Mouse (Mus musculus) E14TG2a.4 (cell line): ENCODE results near the gene Mcts1.

Source experiments
- H3K27me3 ChIP-seq: 2 replicates; pipeline ENCODE4 v1.6.1; 2014; ENCODE audit warnings: low read length, control low read depth; ENCODE audit not compliant: insufficient read depth
- H3K36me3 ChIP-seq: 2 replicates; pipeline ENCODE4 v1.6.1; 2014; ENCODE audit warnings: low read length, control low read depth; ENCODE audit not compliant: insufficient read depth
- H3K4me1 ChIP-seq: replicated peaks from 2 replicates; pipeline ENCODE4 v1.6.1; 2014; ENCODE audit warnings: low read depth, low read length, control low read depth
- H3K4me3 ChIP-seq: replicated peaks from 2 replicates; pipeline ENCODE4 v1.5.1; 2014; ENCODE audit warnings: mild to moderate bottlenecking, low read length
- H3K9me3 ChIP-seq: 2 replicates; pipeline ENCODE4 v1.6.1; 2014; ENCODE audit warnings: low read length, control low read depth
- CTCF ChIP-seq: conservative IDR thresholded peaks from 2 replicates; pipeline ENCODE4 v1.5.1; 2014; ENCODE audit warnings: low read length
- NANOG ChIP-seq: IDR thresholded peaks from 2 replicates; pipeline ENCODE4 v1.6.1; 2014; ENCODE audit warnings: borderline replicate concordance, low read length, mixed read lengths
- POU5F1 ChIP-seq: IDR thresholded peaks from 2 replicates; pipeline ENCODE4 v1.6.1; 2014; ENCODE audit warnings: low read length, borderline replicate concordance

Mcts1 gene

GRCm38 (mm10) chrX:38583261-38583660 is 17.1 kb upstream of the Mcts1 start:
- Histone ChIP-seq H3K27me3 (no peaks in the 10 kb centered on the region), H3K4me3 (no peak overlapping the region), H3K4me1 (no peaks in the 10 kb centered on the region), H3K36me3 (no peaks in the 10 kb centered on the region), H3K9me3 (no peaks in the 10 kb centered on the region)
- TF ChIP-seq CTCF, result no peak
- TF ChIP-seq NANOG, result no peak
- TF ChIP-seq POU5F1, result no peak

GRCm38 (mm10) chrX:38589827-38590226 is 10.6 kb upstream of the Mcts1 start:
- Histone ChIP-seq H3K27me3 (no peaks in the 10 kb centered on the region), H3K4me3 (no peak overlapping the region), H3K36me3 (no peaks in the 10 kb centered on the region), H3K4me1 (peaks cover 21% of the 10 kb centered on the region), H3K9me3 (no peaks in the 10 kb centered on the region)
- no peak for TF ChIP-seq NANOG
- no peak for TF ChIP-seq CTCF
- TF ChIP-seq POU5F1, result no peak

GRCm38 (mm10) chrX:38591749-38592148 is 8.6 kb upstream of the Mcts1 start:
- Histone ChIP-seq H3K4me3 (no peak overlapping the region), H3K27me3 (no peaks in the 10 kb centered on the region), H3K36me3 (no peaks in the 10 kb centered on the region), H3K4me1 (peaks cover 21% of the 10 kb centered on the region), H3K9me3 (no peaks in the 10 kb centered on the region)
- TF ChIP-seq POU5F1 (no peak), CTCF (no peak), NANOG (no peak)

GRCm38 (mm10) chrX:38593180-38593889 is 7.0 kb upstream of the Mcts1 start:
- no peaks in the 10 kb centered on the region for H3K36me3 ChIP-seq
- H3K9me3 ChIP-seq, result no peaks in the 10 kb centered on the region
- H3K4me3 ChIP-seq, result no peak overlapping the region
- TF ChIP-seq NANOG, result no peak
- TF ChIP-seq POU5F1, result no peak
- TF ChIP-seq CTCF, result no peak
- H3K4me1 ChIP-seq, result peaks cover 21% of the 10 kb centered on the region
- H3K27me3 ChIP-seq, result no peaks in the 10 kb centered on the region

GRCm38 (mm10) chrX:38600995-38601369 is 604 bp downstream of the Mcts1 start:
- H3K36me3 ChIP-seq, result no peaks in the 10 kb centered on the region
- no peak for TF ChIP-seq CTCF
- TF ChIP-seq NANOG, result no peak
- no peak for TF ChIP-seq POU5F1
- H3K9me3 ChIP-seq, result no peaks in the 10 kb centered on the region
- 0 out of 2 replicates have a peak, but pooled peaks cover 2% of the 10 kb centered on the region for H3K4me1 ChIP-seq
- H3K27me3 ChIP-seq, result no peaks in the 10 kb centered on the region
- H3K4me3 ChIP-seq, result peak overlapping the region; percentile 84

GRCm38 (mm10) chrX:38634801-38635637 is 34.6 kb downstream of the Mcts1 start, which contains the start of gene C1galt1c1:
C1galt1c1 (minus strand) TSS chrX:38635087.
- H3K36me3 ChIP-seq, result peaks cover 14% of the 10 kb centered on the region
- TF ChIP-seq NANOG (no peak), CTCF (no peak), POU5F1 (no peak)
- no peaks in the 10 kb centered on the region for H3K27me3 ChIP-seq
- no peaks in the 10 kb centered on the region for H3K9me3 ChIP-seq
- H3K4me1 ChIP-seq, result peaks cover 16% of the 10 kb centered on the region
- H3K4me3 ChIP-seq, result peak within 1 kb of the TSS; percentile 82

- peak overlapping the region; percentile 70 for H3K4me3 ChIP-seq
- no peaks in the 10 kb centered on the region for H3K9me3 ChIP-seq
- TF ChIP-seq POU5F1 (no peak), CTCF (no peak), NANOG (no peak)
- peaks cover 14% of the 10 kb centered on the region for H3K36me3 ChIP-seq
- H3K27me3 ChIP-seq, result no peaks in the 10 kb centered on the region
- H3K4me1 ChIP-seq, result peaks cover 16% of the 10 kb centered on the region
These were observed 35.2 kb downstream of the Mcts1 start for GRCm38 (mm10) chrX:38635638-38635931.

GRCm38 (mm10) chrX:38641435-38641834 is 41.1 kb downstream of the Mcts1 start:
- Histone ChIP-seq H3K4me1 (peaks cover 30% of the 10 kb centered on the region), H3K4me3 (no peak overlapping the region), H3K36me3 (no peaks in the 10 kb centered on the region), H3K9me3 (no peaks in the 10 kb centered on the region), H3K27me3 (no peaks in the 10 kb centered on the region)
- no peak for TF ChIP-seq POU5F1
- TF ChIP-seq NANOG, result no peak
- no peak for TF ChIP-seq CTCF

- TF ChIP-seq POU5F1 (no peak), NANOG (no peak), CTCF (no peak)
- Histone ChIP-seq H3K36me3 (no peaks in the 10 kb centered on the region), H3K9me3 (no peaks in the 10 kb centered on the region), H3K27me3 (no peaks in the 10 kb centered on the region), H3K4me1 (peaks cover 30% of the 10 kb centered on the region), H3K4me3 (no peak overlapping the region)
These were observed 41.8 kb downstream of the Mcts1 start for GRCm38 (mm10) chrX:38642183-38642582.
